9 mouse cellular contexts compared by ENCODE assay signal in genomic region chr12:102949395-102950208, GRCm38 (mm10). TPM values are rescaled to one million over a fixed set of nuclear protein-coding genes. Genes with fewer than 3 reads are reported as not detected.
DNase-seq lines count a peak whose midpoint lies in the region; ATAC-seq and TF ChIP-seq lines count a peak whose summit lies in the region.
"Had no signal": no experiment of that assay in that cellular context is flagged by ENCODE, and none has a peak within 500 bp of the region (broad histone marks: within the 10 kb centered on the region; RNA-seq: fewer than 3 reads in every experiment).

No protein-coding gene starts in this region.

- intact Hi-C loops in gastrocnemius, postnatal 14 days (cut with DNase I; ENCODE audit: low total_unique reads): no loop called here

- H3K9ac ChIP-seq in kidney, embryonic 14.5 days (ENCODE audit: low read depth, low read length): no peak overlapping the region; the same call in 1 of the 2 replicates
- no peak overlapping the region for H3K9ac ChIP-seq in limb, embryonic 11.5 days (ENCODE audit: low read length)
- H3K9ac ChIP-seq in midbrain, embryonic 15.5 days: peak overlapping the region; percentile 93

- peaks cover 9% of the 10 kb centered on the region; the same call in 1 of the 2 replicates for H3K27me3 ChIP-seq in kidney, embryonic 14.5 days (ENCODE audit: control insufficient read depth, insufficient read depth, low read length)
- peaks cover 27% of the 10 kb centered on the region for H3K27me3 ChIP-seq in limb, embryonic 11.5 days (ENCODE audit: control insufficient read depth, insufficient read depth, low read length)
- H3K27me3 ChIP-seq in midbrain, embryonic 15.5 days (replicated peaks): no peaks in the 10 kb centered on the region
- H3K27me3 ChIP-seq in testis, adult 2 months (ENCODE audit: control insufficient read depth, insufficient read depth, low read length): peaks cover 4% of the 10 kb centered on the region; the same call in 1 of the 2 replicates

- no peaks in the 10 kb centered on the region for H3K9me3 ChIP-seq in kidney, embryonic 14.5 days (ENCODE audit: control insufficient read depth, low read length)
- no peaks in the 10 kb centered on the region for H3K9me3 ChIP-seq in limb, embryonic 11.5 days (ENCODE audit: control insufficient read depth, low read length)
- H3K9me3 ChIP-seq in midbrain, embryonic 15.5 days: no peaks in the 10 kb centered on the region

- TF ChIP-seq POLR2A in testis, adult 2 months (IDR thresholded peaks at IDR 0.05; ENCODE audit: control insufficient read depth, low read depth, low read length): no peak

- peaks cover 4% of the 10 kb centered on the region; the same call in 1 of the 2 replicates for H3K4me1 ChIP-seq in kidney, embryonic 14.5 days (ENCODE audit: control insufficient read depth, insufficient read depth, low read length)
- H3K4me1 ChIP-seq in limb, embryonic 11.5 days (ENCODE audit: control insufficient read depth, insufficient read depth, low read length): peaks cover 9% of the 10 kb centered on the region
- H3K4me1 ChIP-seq in midbrain, embryonic 15.5 days: peaks cover 47% of the 10 kb centered on the region
- H3K4me1 ChIP-seq in testis, adult 2 months (ENCODE audit: control insufficient read depth, insufficient read depth, low read length): peaks cover 10% of the 10 kb centered on the region

- no peak overlapping the region for H3K27ac ChIP-seq in kidney, embryonic 14.5 days (ENCODE audit: low read depth, low read length)
- H3K27ac ChIP-seq in limb, embryonic 11.5 days (replicated peaks; ENCODE audit: low read depth, low read length): no peak overlapping the region
- peak overlapping the region; percentile 99 for H3K27ac ChIP-seq in midbrain, embryonic 15.5 days
- H3K27ac ChIP-seq in testis, adult 2 months (ENCODE audit: control insufficient read depth, insufficient read depth, low read depth, low read length): no peak overlapping the region

- no peaks in the 10 kb centered on the region for H3K36me3 ChIP-seq in kidney, embryonic 14.5 days (ENCODE audit: control insufficient read depth, insufficient read depth, low read length)
- H3K36me3 ChIP-seq in limb, embryonic 11.5 days (ENCODE audit: control insufficient read depth, insufficient read depth, low read length): no peaks in the 10 kb centered on the region
- H3K36me3 ChIP-seq in midbrain, embryonic 15.5 days (replicated peaks): no peaks in the 10 kb centered on the region
- no peaks in the 10 kb centered on the region for H3K36me3 ChIP-seq in testis, adult 2 months (ENCODE audit: control insufficient read depth, insufficient read depth, low read length)

- peak; percentile 92 for ATAC-seq in kidney, embryonic 14.5 days (ENCODE audit: low FRiP score, low TSS enrichment)
- ATAC-seq in limb, embryonic 11.5 days (ENCODE audit: insufficient number of reproducible peaks, low FRiP score, low TSS enrichment, low read depth): peak; percentile 84
- ATAC-seq in midbrain, embryonic 15.5 days (replicated peaks): peak; percentile 84

- under 1% methylated on average over 40 of the region's 42 CpGs for WGBS in kidney, embryonic 14.5 days
- WGBS in limb, embryonic 11.5 days: 1% methylated on average over 41 of the region's 42 CpGs
- 1% methylated on average over 42 of the region's 42 CpGs for WGBS in midbrain, embryonic 15.5 days

- no peak for TF ChIP-seq CTCF in testis, adult 2 months (IDR thresholded peaks at IDR 0.05; ENCODE audit: control insufficient read depth, insufficient read depth, insufficient replicate concordance, low read depth, low read length)

- DNase-seq in gastrocnemius, postnatal 14 days: peak; percentile 61
- no peak for DNase-seq in gastrocnemius, adult 18-20 months (ENCODE audit: low spot score)
- peak; percentile 91 to 92 for DNase-seq in cerebellum, postnatal 10 days
- peak; percentile 47 to 66 for DNase-seq in frontal cortex, postnatal 25 days (ENCODE audit: low spot score in 2 of 2)
- DNase-seq in limb, embryonic 11.5 days (ENCODE audit: low spot score): peak; percentile 81

- peak overlapping the region; percentile 92 for H3K4me2 ChIP-seq in kidney, embryonic 14.5 days (replicated peaks; ENCODE audit: low read depth, low read length)
- H3K4me2 ChIP-seq in limb, embryonic 11.5 days (ENCODE audit: low read depth, severe bottlenecking): peak overlapping the region; percentile 57
- H3K4me2 ChIP-seq in midbrain, embryonic 15.5 days: peak overlapping the region; percentile 70

- H3K4me3 ChIP-seq in kidney, embryonic 14.5 days (ENCODE audit: low read length): peak overlapping the region; percentile 52
- H3K4me3 ChIP-seq in limb, embryonic 11.5 days (ENCODE audit: low read depth, low read length): peak overlapping the region; percentile 24
- peak overlapping the region; percentile 70 for H3K4me3 ChIP-seq in midbrain, embryonic 15.5 days
- H3K4me3 ChIP-seq in testis, adult 2 months (ENCODE audit: control insufficient read depth, low read depth, low read length): peak overlapping the region; percentile 79

RNA-seq across cellular contexts. Expression of gene Unc79, which starts 0.9 kb away (rescaled TPM):
- under 1 TPM; 0.07 to 0.10 TPM for total RNA-seq in gastrocnemius, postnatal 14 days (2021)
- total RNA-seq in gastrocnemius, adult 18-20 months (2021): under 1 TPM; 0.02 to 0.11 TPM
- polyA plus RNA-seq in kidney, embryonic 14.5 days (2014; fragmentation: Nextera tagmentation; extraction: Ambion mirVana): 0.14 and 0.16 TPM in 2 replicates
- 0.16 TPM in 1 of 2 replicates, not detected in the other for polyA plus RNA-seq in limb, embryonic 11.5 days (2014; fragmentation: Nextera tagmentation; extraction: Ambion mirVana)
- 8.1 and 8.7 TPM in 2 replicates for polyA plus RNA-seq in midbrain, embryonic 15.5 days (2015; fragmentation: Nextera tagmentation; extraction: Ambion mirVana)
- polyA plus RNA-seq in testis, adult 2 months (2012; rRNA removed): 1.2 and 2.0 TPM in 2 replicates
- polyA plus RNA-seq: C2C12 had no signal

RNA-seq across cellular contexts. Expression of gene Cox8c, which starts 50.5 kb away (rescaled TPM):
- total RNA-seq in gastrocnemius, postnatal 14 days (2021): not detected
- not detected for total RNA-seq in gastrocnemius, adult 18-20 months (2021)
- polyA plus RNA-seq in kidney, embryonic 14.5 days (2014; fragmentation: Nextera tagmentation; extraction: Ambion mirVana): not detected in 2 replicates
- polyA plus RNA-seq in limb, embryonic 11.5 days (2014; fragmentation: Nextera tagmentation; extraction: Ambion mirVana): not detected in 2 replicates
- polyA plus RNA-seq in midbrain, embryonic 15.5 days (2015; fragmentation: Nextera tagmentation; extraction: Ambion mirVana): not detected in 2 replicates
- polyA plus RNA-seq in testis, adult 2 months (2012; rRNA removed): 455 and 485 TPM in 2 replicates
- polyA plus RNA-seq: C2C12 had no signal

Comparison
In these comparisons a context has a peak if more than half of its experiments do, and no peak if none do; other contexts are left out.
1. H3K4me3 ChIP-seq: peak in every context shown above with its lines; median percentile 79 in testis, adult 2 months; 70 in midbrain, embryonic 15.5 days; 52 in kidney, embryonic 14.5 days; 24 in limb, embryonic 11.5 days.
2. RNA of gene Cox8c, which starts 50.5 kb away (polyA plus RNA-seq): 455 to 485 TPM in testis, adult 2 months; not detected in limb, embryonic 11.5 days, not detected in kidney, embryonic 14.5 days and not detected in midbrain, embryonic 15.5 days; every median in the first group is over 100 times any median in the second.
3. Peak in every context shown above with its lines, with median percentiles within 50 percentile points of each other: ATAC-seq and H3K4me2 ChIP-seq.